Mouse (Mus musculus) gastrocnemius, postnatal 4 days (tissue): ENCODE measurements around the gene Nr5a2. TPM values are rescaled to one million over a fixed set of nuclear protein-coding genes. Genes with fewer than 3 reads are reported as not detected.

Experiments
- DNase-seq, 2 experiments: peaks; one replicate each; pipeline ENCODE4 v3.0.0; 2021 to 2022; ENCODE audit warnings: low spot score in 2 of 2, mixed read lengths in 2 of 2
- long read RNA-seq, 2 experiments: library from polyadenylated mRNA; stranded (forward); transcript quantifications; one replicate each; pipeline ENCODE4 v2.0.0; 2021
- total RNA-seq, 2 experiments: library from RNA; stranded (reverse); gene quantifications; 2 replicates each; pipeline ENCODE4 v1.2.3; 2021

Gene Nr5a2
- 1 to 10 TPM; 2.6 to 3.9 TPM for total RNA-seq
- long read RNA-seq, experiment 1 = 0 reads
- long read RNA-seq, experiment 2, partial matches to known transcripts = 0 of 1 reads
- long read RNA-seq, experiment 2, other reads (novel, unspliced or antisense) = 1 of 1 reads

- DNase-seq = no peak
Observed at GRCm38 (mm10) chr1:136960428-136961012, at the start of gene Nr5a2. Gene Nr5a2, minus strand, starts transcription at chr1:136960448.

GRCm38 (mm10) chr1:137008726-137009239 is 48.5 kb upstream of the Nr5a2 start:
- DNase-seq = no peak

DNA sequence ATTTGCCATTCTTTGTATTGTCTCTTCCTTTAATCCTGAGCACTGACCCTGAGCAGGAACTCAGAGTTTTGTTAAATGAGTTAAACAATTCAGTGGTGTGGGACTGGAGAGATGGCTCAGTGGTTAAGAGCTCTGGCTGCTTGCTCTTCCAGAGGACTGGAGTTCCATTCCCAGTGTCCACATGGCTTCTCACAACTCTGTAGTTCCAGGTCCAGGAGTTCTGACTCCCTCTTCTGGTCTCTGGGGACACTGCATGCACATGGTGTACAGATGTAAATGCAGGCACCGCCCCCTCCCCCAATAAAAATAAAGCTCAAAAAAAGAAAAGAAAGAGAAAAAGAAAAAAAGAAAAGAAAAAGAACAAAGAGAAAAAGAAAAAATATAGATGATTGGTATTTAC is 43.6 kb upstream of the Nr5a2 start:
- no peak for DNase-seq

DNA sequence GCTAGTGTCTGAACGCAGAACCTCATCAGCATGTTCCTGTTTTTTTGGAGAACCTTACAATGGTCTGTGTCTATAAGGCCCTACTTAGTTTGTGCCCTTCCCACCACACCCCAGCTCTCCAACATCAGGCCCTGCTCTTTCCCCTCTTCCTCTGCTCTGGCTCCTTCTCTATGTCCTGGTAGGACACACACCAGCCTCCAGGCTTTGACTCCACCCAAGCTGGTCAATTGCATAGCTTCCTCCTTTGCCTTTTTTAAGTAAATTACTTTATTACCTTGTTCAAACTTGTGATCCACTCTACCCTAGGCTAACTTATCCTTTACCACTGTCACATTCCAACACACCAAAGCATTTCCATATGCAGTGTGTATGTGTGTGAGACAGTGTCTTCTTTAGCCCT is 42.9 kb upstream of the Nr5a2 start:
- DNase-seq = no peak

- no peak for DNase-seq
Observed at GRCm38 (mm10) chr1:136991762-136992352, 31.6 kb upstream of the Nr5a2 start.

DNA sequence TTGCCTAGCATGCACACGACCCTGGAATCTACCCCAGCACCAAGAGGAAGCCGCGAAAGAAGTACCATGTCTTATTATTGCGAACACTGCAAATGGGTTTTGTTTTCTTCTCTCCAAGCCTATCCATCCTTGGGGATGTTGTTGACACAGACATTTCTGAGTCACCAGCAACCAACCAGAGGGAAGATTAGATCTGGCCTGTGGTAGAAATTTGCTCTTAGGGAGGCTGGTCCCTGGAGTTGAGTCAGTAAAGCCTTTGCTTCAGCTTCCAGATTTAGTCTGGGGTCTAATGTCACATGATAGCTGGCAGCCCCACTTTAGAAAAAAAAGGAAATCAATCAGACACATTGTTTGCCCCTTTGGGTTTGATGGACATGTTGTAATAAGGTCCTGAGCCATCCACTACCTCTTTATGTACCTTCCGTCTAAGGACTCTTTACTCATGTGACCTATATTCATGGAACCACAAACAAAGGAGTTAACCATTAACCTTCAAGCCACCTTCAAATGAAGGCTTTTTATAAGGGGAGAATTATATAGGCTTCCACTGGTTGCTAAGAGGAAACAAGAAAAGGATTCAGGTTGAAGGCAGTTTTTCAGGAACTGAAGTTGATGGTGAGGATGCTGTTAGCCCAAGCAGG is 20.1 kb upstream of the Nr5a2 start:
- DNase-seq = no peak

DNA sequence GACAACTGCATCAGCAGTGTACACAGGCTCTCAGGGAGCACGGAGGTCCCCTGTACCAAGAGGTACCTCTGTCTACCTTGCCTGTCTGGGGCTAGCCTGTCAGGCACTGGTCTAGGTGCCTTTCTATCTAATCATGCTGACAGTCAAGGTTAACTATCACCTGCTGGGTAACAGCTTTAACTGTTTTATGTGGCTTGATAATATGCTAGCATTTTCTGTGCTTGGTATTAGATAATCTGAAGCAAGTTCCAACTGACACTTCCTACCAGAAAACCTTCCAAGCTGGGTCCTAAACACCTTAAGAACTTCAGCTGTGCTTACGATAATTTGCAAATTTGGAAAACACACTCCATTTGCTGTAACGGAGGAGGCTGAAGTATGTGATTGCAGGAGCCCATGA is 17.6 kb upstream of the Nr5a2 start:
- DNase-seq = no peak

GRCm38 (mm10) chr1:136974040-136974439 is 13.8 kb upstream of the Nr5a2 start:
- no peak for DNase-seq

- DNase-seq = no peak
Observed at GRCm38 (mm10) chr1:136973016-136973415, 12.8 kb upstream of the Nr5a2 start.

DNA sequence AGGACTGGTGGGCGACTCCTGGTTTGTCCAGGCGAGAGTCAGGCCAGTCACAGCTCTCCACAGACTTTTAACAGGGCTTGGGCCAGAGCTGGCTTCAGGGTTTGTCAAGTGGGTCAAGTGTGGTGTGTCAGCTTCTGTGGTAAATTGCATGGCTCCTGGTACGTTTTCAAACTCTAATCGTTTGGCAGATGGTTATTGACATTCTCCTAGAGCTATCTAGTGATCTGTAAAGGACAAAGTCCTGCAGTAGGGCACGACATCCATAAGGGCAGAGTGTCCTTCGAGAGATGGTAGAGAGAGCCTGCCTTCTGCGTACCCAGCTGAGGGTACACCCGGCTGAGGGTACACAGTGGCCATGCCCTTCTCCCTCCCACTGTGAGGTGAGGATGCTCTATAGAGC is 10.7 kb upstream of the Nr5a2 start:
- DNase-seq = no peak

GRCm38 (mm10) chr1:136966728-136967386 is 6.6 kb upstream of the Nr5a2 start:
- DNase-seq = no peak

GRCm38 (mm10) chr1:136959491-136959890 is 757 bp downstream of the Nr5a2 start:
- no peak for DNase-seq

- DNase-seq = no peak
Observed at GRCm38 (mm10) chr1:136958666-136959065, 1.6 kb downstream of the Nr5a2 start.

- no peak for DNase-seq
Observed at GRCm38 (mm10) chr1:136958185-136958584, 2.1 kb downstream of the Nr5a2 start.

DNA sequence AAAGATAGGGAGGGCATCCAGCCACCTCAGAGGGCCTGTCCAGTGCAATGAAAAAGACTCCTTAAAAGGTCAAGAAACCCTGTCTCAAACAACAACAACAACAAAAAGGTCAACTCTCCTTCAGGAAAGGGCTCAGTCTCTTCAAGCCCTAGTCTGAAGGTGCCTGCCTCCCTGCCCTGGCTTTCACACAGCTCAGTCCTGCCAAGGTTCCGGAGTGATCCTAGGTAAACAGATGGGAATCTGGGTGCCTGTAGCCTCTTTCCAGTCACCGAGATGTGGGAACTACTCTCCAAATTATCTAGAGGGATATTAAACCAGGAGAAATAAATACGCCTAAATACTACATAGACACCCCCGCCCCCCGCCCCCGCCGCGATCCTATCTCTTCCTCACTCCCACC is 2.6 kb downstream of the Nr5a2 start:
- DNase-seq = no peak

DNA sequence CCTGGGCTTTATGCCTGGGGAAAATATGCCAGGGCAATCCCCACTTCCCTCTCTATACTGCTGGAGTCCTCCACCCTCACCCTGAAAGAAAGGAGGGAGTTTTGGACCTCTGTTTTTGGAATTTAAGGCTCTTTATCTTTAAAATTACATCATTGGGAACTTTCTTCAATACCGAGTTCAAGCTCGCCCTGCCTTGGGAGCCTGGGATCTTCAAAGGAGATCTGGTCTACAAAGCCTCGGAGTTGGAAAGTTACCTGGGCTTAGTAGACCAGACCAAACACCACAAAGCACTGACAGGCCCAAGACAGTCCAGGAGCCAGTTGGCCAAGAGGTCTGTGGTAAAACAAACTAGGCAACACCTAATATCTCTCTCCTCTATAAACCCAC is 6.1 kb downstream of the Nr5a2 start:
- no peak for DNase-seq

DNA sequence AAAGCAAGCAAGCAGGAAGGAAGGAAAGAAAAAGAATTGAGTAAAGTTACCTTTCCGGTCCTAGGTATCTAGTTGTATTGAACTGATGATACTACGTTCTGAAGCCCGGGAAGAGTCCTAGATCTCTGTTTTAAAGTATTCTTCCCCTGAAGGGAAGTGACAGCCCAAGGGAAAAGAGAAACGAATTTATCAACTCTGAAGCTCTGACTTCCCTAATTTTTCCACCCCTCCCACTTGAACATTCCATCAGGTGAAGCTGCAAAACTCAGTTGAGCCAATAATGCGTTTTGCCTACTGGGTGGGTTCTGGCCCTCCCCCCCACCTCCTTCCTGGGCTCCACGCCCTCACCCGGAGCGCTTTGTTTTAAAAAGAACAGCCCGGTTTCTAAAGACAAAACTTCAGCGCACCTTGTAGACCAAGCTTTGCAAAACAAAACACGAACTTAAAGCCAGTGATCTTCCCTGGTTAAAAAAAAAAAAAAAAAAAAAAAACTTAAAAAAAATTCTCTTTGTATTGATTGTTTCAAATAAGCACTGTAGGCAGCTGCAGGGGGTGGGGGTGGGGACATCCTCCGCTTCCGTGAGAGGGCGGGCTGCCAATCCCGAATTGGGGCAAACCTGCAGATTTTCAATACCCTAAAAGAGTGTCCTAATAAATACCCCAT is 6.7 kb downstream of the Nr5a2 start:
- no peak for DNase-seq

DNA sequence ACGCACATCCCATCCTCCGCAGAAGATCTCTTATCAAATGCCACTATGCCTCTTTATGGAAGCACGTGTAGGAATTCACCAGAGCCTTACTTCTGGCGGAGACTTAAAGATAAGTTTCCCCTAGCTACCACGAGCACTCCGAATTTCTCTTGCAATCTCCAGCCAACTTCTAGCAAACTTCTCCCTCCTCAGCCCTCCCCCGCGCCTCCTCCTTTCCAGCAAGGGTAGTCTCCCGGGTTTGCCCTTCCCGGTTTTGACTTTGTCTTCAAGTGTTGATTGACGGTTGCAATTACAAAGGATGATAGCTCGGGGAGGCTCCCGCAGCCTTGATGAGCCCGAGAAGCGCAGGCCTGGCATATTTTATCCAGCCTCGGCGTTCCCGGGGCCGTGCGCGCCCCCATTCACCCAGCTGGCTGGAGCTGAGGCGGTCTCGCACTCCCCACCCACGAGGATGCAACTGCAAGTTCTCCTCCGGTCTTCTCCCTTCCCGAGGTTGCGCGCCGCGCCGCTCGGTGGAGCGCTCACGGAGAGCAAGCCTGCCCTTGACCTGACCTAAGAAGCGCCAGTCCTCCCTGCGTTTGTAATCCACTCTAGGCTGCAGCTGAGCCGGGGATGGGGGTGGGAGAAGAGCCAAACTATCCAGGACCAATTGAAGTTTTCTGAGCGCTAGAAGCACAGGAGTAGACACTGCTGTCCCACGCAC is 7.5 kb downstream of the Nr5a2 start:
- DNase-seq = peak in 1 of 2 experiments; percentile 13

GRCm38 (mm10) chr1:136951946-136952531 is 8.2 kb downstream of the Nr5a2 start:
- DNase-seq = no peak

DNA sequence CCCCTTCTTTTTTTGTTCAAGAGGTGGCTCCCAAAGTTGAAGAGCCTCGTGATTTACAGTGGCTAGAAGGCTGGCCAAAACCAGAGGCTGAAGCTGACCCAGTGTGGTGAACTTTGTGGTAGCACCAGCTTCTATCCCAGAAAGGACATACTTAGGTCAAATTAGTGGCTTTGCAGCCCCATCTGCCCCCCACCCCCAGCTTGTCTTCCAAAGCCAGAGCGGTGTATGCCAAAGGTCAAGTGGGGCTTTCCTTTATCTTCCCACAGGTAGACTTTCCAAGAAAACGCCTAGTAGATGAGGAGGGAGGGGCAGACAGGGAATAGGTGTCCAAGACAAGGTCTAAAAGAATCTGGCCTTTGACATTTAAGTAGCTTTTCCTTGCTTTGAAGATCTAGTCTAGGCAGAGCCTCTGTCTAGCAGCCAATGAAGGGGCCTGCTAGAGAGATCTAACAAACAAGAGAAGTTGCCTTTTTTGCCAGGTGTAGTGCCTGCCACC is 9.0 kb downstream of the Nr5a2 start:
- DNase-seq = no peak
